Mouse (Mus musculus) limb, embryonic 13.5 days (tissue): Measurements from ENCODE around the gene Pea15a. TPM values are rescaled to one million over a fixed set of nuclear protein-coding genes. Genes with fewer than 3 reads are reported as not detected.
"Not testable (repeated sequence)": the region's sequence is repeated elsewhere in the genome, so short reads cannot be mapped to it uniquely, and the experiment has no call there.

Experiments used
- ATAC-seq: fragments of 200-750 bp; cut with Nextera tagmentation; 2 replicates; pipeline ENCODE4 v1.8.0; 2017; ENCODE audit warnings: low read depth, moderate number of reproducible peaks, moderate TSS enrichment; ENCODE audit not compliant: low FRiP score
- H3K27ac ChIP-seq: fragments of 300-500 bp; sonication (generic); 2 replicates; pipeline ENCODE4 v1.5.1; 2015; ENCODE audit warnings: inconsistent platforms, mild to moderate bottlenecking, moderate library complexity
- H3K27me3 ChIP-seq: fragments of 300-500 bp; sonication (generic); 2 replicates; pipeline ENCODE4 v1.6.1; 2015; ENCODE audit warnings: mild to moderate bottlenecking, inconsistent platforms
- H3K36me3 ChIP-seq: fragments of 300-500 bp; sonication (generic); 2 replicates; pipeline ENCODE4 v1.6.1; 2015; ENCODE audit warnings: inconsistent platforms, mild to moderate bottlenecking, moderate library complexity
- H3K4me1 ChIP-seq: fragments of 300-500 bp; sonication (generic); 2 replicates; pipeline ENCODE4 v1.6.1; 2015; ENCODE audit warnings: inconsistent platforms
- H3K4me2 ChIP-seq: fragments of 300-500 bp; sonication (generic); replicated peaks from 2 replicates; pipeline ENCODE4 v1.6.1; 2015; ENCODE audit warnings: inconsistent platforms, mild to moderate bottlenecking, moderate library complexity
- H3K4me3 ChIP-seq: fragments of 300-500 bp; sonication (generic); 2 replicates; pipeline ENCODE4 v1.5.1; 2015; ENCODE audit warnings: moderate library complexity, mild to moderate bottlenecking, inconsistent platforms
- H3K9ac ChIP-seq: fragments of 300-500 bp; sonication (generic); 2 replicates; pipeline ENCODE4 v1.6.1; 2015; ENCODE audit warnings: mild to moderate bottlenecking, inconsistent platforms
- H3K9me3 ChIP-seq: fragments of 300-500 bp; sonication (generic); 2 replicates; pipeline ENCODE4 v1.6.1; 2016; ENCODE audit warnings: inconsistent platforms
- WGBS: fragments of 180-500 bp; shearing (Covaris S2); methylation state at CpG from one replicate; pipeline ENCODE4 v1.1.7; 2015; 5-methylcytosine and 5-hydroxymethylcytosine counted together
- polyA plus RNA-seq: library from polyadenylated mRNA; unstranded; fragments of >200 nt; fragmentation: Nextera tagmentation; extraction: Ambion mirVana; gene quantifications from 2 replicates; pipeline ENCODE4 v1.2.1, GENCODE M21; 2015

Pea15a gene
- 108 and 113 TPM in 2 replicates for polyA plus RNA-seq

DNA sequence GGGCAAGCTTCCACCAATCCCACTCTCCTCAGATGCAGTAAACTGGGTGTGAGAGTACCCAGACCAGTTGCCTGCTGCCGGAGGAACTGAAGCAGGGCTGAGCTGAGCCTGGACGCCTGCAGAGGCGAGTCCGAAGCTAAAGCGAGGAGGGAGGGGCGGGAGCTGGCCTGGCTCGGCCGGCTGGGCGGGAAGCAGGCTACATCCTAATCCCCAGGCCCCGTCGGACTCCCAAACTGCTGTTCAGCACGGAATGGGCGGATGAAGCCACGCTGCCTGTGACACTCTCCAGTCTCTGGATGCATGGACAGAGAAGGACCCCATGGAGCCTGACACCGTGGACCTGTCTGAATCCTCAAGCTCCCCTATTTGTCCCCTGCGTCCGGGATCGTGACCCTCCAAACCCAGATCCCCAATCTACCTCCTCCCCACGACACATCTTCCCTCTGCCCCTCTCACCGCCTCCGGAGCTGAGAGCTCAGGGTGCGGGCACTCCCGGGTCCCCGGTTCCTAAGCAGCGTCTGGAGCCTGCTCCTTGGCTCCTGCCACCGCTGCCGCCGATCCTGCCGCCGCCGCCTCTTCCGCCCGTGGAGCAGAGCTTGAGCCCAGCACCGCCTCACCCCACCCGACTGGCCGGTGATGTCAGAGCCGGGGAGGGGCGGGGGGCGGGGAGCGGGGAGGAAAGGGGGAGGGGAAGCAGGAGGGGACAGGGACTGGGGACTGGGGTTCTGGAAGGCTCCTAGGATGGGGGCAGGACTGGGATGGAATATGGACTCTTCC lies at the start of gene Pea15a:
TSS of gene Pea15a (minus strand) at position 664 of the 777 bp plus-strand sequence.
- H3K4me2 ChIP-seq, result peak within 1 kb of the TSS; percentile 82
- H3K27me3 ChIP-seq, result no peaks in the 10 kb centered on the region
- ATAC-seq, result peak; percentile 75
- peak within 1 kb of the TSS; percentile 81 for H3K27ac ChIP-seq
- H3K4me3 ChIP-seq, result peak within 1 kb of the TSS; percentile 68
- H3K9me3 ChIP-seq, result no peaks in the 10 kb centered on the region
- WGBS, result under 1% methylated on average over 38 of the region's 40 CpGs
- peaks cover 18% of the 10 kb centered on the region for H3K36me3 ChIP-seq
- peaks cover 60% of the 10 kb centered on the region for H3K4me1 ChIP-seq
- peak within 1 kb of the TSS; percentile 86 for H3K9ac ChIP-seq

DNA sequence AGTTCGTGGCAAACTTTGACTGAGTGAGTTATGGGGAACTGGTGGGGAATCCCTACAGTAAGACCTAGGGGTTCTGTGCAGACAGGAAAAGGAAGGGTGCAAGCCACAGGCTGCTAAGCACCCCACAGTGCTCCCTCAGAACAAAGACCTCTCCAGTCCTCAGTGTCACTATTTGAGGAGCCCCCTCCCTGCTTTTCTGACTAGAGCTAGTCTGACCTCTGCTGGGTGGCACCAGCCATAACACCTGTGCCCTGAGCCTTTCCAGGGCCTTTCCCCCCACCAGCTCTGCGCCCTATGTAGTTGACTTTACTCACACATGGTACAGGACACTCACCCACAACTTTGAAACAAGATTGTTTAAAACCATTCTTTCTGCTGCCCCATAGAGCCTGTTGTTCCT lies 41.1 kb upstream of the Pea15a start:
- H3K36me3 ChIP-seq, result no peaks in the 10 kb centered on the region
- H3K9me3 ChIP-seq, result no peaks in the 10 kb centered on the region
- H3K27ac ChIP-seq, result no peak overlapping the region
- 0 out of 2 replicates have a peak, but pooled peaks cover 10% of the 10 kb centered on the region for H3K4me1 ChIP-seq
- H3K27me3 ChIP-seq, result peaks cover 33% of the 10 kb centered on the region
- WGBS, result 43% methylated on average over 2 of the region's 2 CpGs
- no peak overlapping the region for H3K9ac ChIP-seq
- peak; percentile 76 for ATAC-seq
- no peak overlapping the region for H3K4me2 ChIP-seq
- no peak overlapping the region for H3K4me3 ChIP-seq

DNA sequence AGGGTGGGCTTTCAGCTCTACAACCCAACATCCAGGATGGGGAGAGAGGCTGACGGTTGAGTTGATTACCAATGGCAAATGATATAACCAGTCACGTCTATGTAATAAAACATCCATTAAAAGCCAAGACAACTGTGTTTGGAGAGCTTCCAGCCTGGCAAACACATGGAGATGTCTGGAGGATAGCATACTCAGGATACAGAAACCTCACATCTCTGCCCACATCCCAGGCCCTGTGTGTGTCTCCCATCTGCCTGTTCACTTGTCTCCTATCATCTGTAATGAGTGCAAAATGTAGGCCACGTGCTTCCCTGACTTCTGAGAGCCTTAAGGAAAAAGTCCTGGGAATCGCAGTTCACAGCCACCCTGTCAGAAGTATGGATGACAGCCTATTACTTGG lies 40.6 kb upstream of the Pea15a start:
- H3K36me3 ChIP-seq, result no peaks in the 10 kb centered on the region
- 65% methylated on average over 4 of the region's 4 CpGs for WGBS
- 0 out of 2 replicates have a peak, but pooled peaks cover 10% of the 10 kb centered on the region for H3K4me1 ChIP-seq
- H3K9me3 ChIP-seq, result no peaks in the 10 kb centered on the region
- H3K9ac ChIP-seq, result no peak overlapping the region
- H3K27me3 ChIP-seq, result peaks cover 33% of the 10 kb centered on the region
- no peak overlapping the region for H3K4me2 ChIP-seq
- H3K27ac ChIP-seq, result no peak overlapping the region
- no peak overlapping the region for H3K4me3 ChIP-seq
- no peak for ATAC-seq

DNA sequence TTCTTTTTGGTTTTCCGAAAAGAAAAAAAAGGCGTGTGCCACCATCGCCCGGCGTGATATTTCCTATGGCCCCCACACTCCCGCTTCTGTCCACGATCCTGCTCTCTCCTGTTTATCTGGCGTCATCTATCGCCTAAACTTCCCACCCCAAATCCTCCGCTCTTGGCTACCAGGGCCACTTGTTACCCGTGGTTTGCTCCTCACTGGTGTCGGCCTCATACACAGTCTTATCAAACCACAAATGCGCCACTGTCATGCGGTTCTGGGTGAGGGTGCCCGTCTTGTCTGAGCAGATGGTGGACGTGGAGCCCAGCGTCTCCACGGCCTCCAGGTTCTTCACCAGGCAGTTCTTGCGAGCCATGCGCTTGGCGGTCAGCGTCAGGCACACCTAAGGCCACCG lies 38.0 kb upstream of the Pea15a start:
- 35% methylated on average over 23 of the region's 23 CpGs for WGBS
- Histone ChIP-seq H3K27me3 (peaks cover 33% of the 10 kb centered on the region), H3K4me1 (0 out of 2 replicates have a peak, but pooled peaks cover 10% of the 10 kb centered on the region), H3K4me2 (peak overlapping the region; percentile 43)
- not testable (repeated sequence) for H3K9ac ChIP-seq, H3K9me3 ChIP-seq, H3K36me3 ChIP-seq, ATAC-seq, H3K27ac ChIP-seq, H3K4me3 ChIP-seq

DNA sequence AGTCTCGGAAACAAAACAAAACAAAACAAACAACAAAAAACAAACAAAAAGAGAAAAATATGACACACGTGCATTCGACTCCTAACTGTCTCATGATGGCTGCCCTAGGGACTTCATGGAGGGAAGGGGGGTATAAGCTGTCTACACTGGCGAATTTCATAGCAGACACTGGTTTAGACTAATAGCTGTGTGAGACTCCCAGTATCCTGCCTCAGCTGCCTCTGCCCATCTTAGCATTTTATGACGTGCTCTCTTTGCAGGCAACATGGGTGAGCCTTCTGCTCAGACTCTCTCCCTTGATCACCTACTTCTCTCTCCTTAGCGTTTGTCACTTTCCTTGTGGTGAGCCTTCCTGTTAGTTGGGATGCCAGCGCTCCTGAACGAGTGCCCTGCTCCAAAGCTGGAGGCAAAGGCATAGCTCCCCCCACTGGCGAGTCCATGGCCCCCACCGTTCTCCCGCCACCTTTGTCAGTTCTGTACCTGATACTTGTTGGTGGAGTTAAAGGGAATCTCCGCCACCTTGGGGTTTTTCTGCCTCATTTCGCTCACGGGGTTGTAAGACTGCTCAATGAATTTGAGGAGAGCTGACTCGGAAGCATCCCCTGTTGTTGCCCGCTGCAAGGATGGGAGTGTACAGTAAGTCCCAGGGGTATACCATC lies 37.1 kb upstream of the Pea15a start:
- ATAC-seq, result no peak
- 26% methylated on average over 16 of the region's 16 CpGs for WGBS
- peak overlapping the region; percentile 43 for H3K4me2 ChIP-seq
- 0 out of 2 replicates have a peak, but pooled peaks cover 10% of the 10 kb centered on the region for H3K4me1 ChIP-seq
- no peak overlapping the region for H3K9ac ChIP-seq
- H3K9me3 ChIP-seq, result no peaks in the 10 kb centered on the region
- no peak overlapping the region for H3K27ac ChIP-seq
- H3K4me3 ChIP-seq, result no peak overlapping the region; the same call in 1 of the 2 replicates
- peaks cover 33% of the 10 kb centered on the region for H3K27me3 ChIP-seq
- H3K36me3 ChIP-seq, result no peaks in the 10 kb centered on the region

DNA sequence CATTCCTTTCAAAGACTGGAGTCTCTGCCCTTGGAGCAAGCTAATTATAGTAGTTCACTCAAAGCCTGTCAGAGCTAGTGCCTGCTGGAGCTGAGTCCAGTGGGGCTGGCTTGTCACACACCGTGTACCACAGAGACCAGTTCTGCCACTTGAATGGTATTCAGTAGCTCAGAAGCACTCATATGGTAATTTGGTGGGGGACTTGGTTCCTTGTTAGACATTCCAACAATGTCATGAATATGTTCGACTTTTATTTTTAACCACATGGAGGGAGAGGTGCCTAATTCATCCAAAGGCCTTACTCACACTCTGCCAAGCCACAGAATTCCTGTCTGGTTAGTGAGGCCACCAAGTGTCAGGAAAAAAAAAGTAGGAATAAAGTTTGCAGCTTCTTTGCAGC lies 35.8 kb upstream of the Pea15a start:
- H3K27ac ChIP-seq, result peak overlapping the region; percentile 15; the same call in 1 of the 2 replicates
- ATAC-seq, result peak; percentile 41; the same call in 1 of the 2 replicates
- no peak overlapping the region for H3K9ac ChIP-seq
- 0 out of 2 replicates have a peak, but pooled peaks cover 10% of the 10 kb centered on the region for H3K4me1 ChIP-seq
- no peak overlapping the region for H3K4me3 ChIP-seq
- H3K4me2 ChIP-seq, result no peak overlapping the region
- H3K9me3 ChIP-seq, result no peaks in the 10 kb centered on the region
- peaks cover 33% of the 10 kb centered on the region for H3K27me3 ChIP-seq
- H3K36me3 ChIP-seq, result no peaks in the 10 kb centered on the region
- 48% methylated on average over 2 of the region's 2 CpGs for WGBS

DNA sequence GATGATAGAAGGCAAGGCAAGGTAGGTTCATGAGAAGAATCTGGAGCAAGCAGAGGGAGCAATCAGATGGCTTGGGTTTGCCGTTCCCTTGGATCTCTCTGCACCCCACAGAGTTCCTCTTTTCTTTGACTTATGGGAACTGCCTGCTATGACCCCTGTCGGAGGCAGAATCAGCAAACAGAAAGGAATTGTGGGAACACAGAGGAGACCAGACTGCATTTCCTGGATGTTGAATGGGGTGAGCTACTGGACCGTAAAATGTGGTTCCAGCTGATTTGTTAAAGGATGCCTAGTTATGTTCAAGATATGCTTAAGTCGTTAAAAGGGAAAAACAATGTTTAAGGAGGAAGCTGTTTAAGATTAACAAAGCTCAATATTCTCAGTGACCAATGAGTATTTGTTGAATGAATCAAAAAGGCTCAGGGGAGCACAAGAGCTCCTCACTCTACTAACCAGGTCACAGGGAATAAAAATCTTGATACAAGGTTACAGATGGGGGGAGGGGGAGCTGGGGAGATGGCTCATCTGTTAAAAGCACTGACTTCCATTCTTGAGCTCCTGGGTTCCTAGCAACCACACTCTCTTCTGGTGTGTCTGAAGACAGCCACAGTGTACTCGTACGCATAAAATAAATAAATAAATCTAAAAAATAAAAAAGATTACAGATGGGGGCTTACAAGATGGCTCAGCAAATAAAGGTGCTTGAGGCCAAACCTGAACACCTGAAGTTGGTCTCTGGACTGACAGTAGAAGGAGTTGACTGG lies 34.5 kb upstream of the Pea15a start:
- H3K27ac ChIP-seq, result no peak overlapping the region
- no peaks in the 10 kb centered on the region for H3K9me3 ChIP-seq
- WGBS, result 61% methylated on average over 6 of the region's 6 CpGs
- H3K27me3 ChIP-seq, result peaks cover 31% of the 10 kb centered on the region
- no peak overlapping the region for H3K4me2 ChIP-seq
- no peak for ATAC-seq
- H3K9ac ChIP-seq, result no peak overlapping the region
- H3K4me3 ChIP-seq, result no peak overlapping the region
- 0 out of 2 replicates have a peak, but pooled peaks cover 10% of the 10 kb centered on the region for H3K4me1 ChIP-seq
- no peaks in the 10 kb centered on the region for H3K36me3 ChIP-seq

DNA sequence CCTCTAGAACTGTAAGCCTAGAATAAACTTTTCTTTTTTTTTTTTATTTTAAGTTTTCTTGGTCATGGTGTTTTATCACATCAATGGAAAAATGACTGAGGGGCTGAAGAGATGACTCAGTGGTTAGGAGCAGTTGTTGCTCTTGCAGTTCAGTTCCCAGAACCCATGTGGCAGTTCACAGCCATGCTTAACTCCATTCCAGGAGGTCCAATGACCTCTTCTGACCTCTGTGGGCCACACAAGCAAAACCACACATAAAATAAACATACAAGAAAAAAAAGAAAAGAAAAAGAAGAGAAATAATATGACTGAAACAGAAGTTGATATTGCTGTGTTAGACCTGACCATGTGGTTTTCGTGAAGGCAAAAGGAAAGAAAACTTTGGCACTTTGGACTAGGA lies 22.6 kb upstream of the Pea15a start:
- ATAC-seq, result no peak
- WGBS, result 79% methylated on average over 1 of the region's 1 CpGs

DNA sequence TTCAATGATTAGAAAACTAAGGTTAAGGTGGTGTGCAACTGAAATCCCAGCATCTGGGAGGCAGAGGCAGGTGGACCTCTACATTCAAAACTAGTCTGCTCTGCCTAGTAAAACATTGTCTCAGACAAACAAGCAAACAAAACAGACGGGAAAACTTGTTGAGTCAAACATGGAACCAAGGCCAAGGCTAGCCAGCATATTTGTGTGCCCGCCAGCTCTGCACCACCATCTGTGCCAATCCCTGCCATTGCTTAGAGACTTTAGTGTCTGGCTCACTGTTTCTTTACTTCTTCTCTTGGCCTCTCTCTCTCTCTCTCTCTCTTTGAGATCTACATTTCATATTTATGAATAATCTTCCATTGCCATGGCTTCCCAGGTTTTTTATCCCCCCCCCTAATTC lies 21.6 kb upstream of the Pea15a start:
- WGBS, result 83% methylated on average over 2 of the region's 2 CpGs

More for the DNA sequence above, 22.6 kb upstream of the Pea15a start:
- Histone ChIP-seq H3K9ac (no peak overlapping the region), H3K4me3 (no peak overlapping the region), H3K9me3 (no peaks in the 10 kb centered on the region), H3K4me2 (no peak overlapping the region), H3K36me3 (no peaks in the 10 kb centered on the region), H3K27ac (no peak overlapping the region), H3K27me3 (no peaks in the 10 kb centered on the region), H3K4me1 (no peaks in the 10 kb centered on the region)

DNA sequence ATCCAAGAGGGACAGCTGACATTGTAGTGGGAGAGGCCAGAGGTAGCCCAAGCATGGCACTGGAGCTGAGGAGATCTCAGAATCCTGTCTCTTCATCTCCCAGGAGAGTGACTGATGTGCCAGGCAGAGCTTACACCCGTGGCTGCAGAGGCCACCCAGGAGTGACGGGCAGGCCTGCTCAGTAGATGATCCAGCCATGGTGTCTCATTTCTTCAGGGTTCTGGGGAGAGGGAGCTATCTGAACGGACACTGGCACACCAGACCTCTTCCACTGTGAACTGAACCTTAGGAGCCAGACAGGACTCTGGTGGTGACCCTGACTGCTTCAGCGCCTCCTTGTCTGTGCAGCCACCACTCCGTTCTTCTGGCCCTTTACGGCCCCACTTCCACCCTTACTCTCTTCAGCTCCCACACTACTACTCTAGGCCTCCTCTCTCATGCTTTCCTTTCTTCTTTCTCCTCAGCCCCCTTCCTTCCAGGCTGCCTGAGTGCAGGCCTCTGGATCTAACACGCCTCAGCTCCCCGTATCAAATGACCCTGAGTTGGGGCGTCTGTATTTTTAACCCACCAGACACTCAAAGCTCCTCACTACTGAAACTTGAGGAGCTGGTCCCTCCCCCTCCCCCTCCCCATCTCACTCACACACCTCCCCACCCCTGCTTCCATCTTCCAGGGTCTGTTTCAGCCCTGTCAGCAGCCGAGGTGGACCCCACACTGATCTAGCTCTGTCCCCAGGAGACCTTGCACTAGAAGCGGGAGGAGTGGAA lies 14.9 kb upstream of the Pea15a start:
- 25% methylated on average over 11 of the region's 11 CpGs for WGBS
- Histone ChIP-seq H3K27ac (peak overlapping the region; percentile 98), H3K4me1 (peaks cover 60% of the 10 kb centered on the region), H3K9me3 (no peaks in the 10 kb centered on the region), H3K36me3 (no peaks in the 10 kb centered on the region), H3K4me2 (peak overlapping the region; percentile 38), H3K27me3 (no peaks in the 10 kb centered on the region), H3K9ac (peak overlapping the region; percentile 54), H3K4me3 (no peak overlapping the region)
- peak; percentile 74 for ATAC-seq

More for the DNA sequence above, 21.6 kb upstream of the Pea15a start:
- no peak overlapping the region for H3K9ac ChIP-seq
- no peaks in the 10 kb centered on the region for H3K4me1 ChIP-seq
- H3K36me3 ChIP-seq, result no peaks in the 10 kb centered on the region
- no peaks in the 10 kb centered on the region for H3K27me3 ChIP-seq
- H3K9me3 ChIP-seq, result no peaks in the 10 kb centered on the region
- no peak overlapping the region for H3K4me3 ChIP-seq
- no peak overlapping the region for H3K4me2 ChIP-seq
- no peak overlapping the region for H3K27ac ChIP-seq
- no peak for ATAC-seq

DNA sequence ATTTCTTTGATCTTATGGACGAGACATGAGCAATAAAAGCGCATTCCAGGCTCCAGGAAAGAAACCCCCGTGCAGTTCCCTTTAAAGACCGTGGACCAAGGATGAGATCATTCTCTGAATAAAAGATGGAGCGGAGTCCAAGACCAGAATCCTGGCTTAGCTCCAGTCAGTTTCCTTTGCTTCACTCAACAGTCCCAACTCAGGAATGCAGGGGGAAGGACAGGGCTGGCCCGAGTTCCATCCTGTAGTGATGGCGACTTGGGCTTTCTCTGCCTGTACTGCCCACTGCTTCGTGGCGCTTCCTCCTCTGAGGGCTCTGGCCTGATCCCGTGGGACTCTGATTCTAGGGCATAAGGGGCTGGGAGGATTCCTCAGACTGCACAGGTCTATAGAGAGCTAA lies 13.8 kb upstream of the Pea15a start:
- 26% methylated on average over 10 of the region's 10 CpGs for WGBS
- Histone ChIP-seq H3K9me3 (no peaks in the 10 kb centered on the region), H3K27ac (peak overlapping the region; percentile 98), H3K27me3 (no peaks in the 10 kb centered on the region), H3K36me3 (no peaks in the 10 kb centered on the region), H3K4me1 (peaks cover 60% of the 10 kb centered on the region), H3K4me3 (no peak overlapping the region), H3K9ac (no peak overlapping the region; the same call in 1 of the 2 replicates), H3K4me2 (peak overlapping the region; percentile 28; the same call in 1 of the 2 replicates)
- ATAC-seq, result peak; percentile 30; the same call in 1 of the 2 replicates
